Mouse (Mus musculus) kidney, postnatal 0 days (tissue): ENCODE measurements around the gene Hsd17b14. TPM values are rescaled to one million over a fixed set of nuclear protein-coding genes. Genes with fewer than 3 reads are reported as not detected.
"Not testable (repeated sequence)": the region's sequence is repeated elsewhere in the genome, so short reads cannot be mapped to it uniquely, and the experiment has no call there.

Experiments used
- ATAC-seq: fragments of 200-750 bp; cut with Nextera tagmentation; replicated peaks from 2 replicates; pipeline ENCODE4 v1.8.0; 2017; ENCODE audit warnings: low read depth, moderate number of reproducible peaks, moderate TSS enrichment, moderate library complexity; ENCODE audit not compliant: low FRiP score
- DNase-seq: peaks from one replicate; pipeline ENCODE4 v3.0.0-alpha.2; 2016; ENCODE audit warnings: low spot score
- H3K27ac ChIP-seq: fragments of 300-500 bp; sonication (generic); 2 replicates; pipeline ENCODE4 v1.5.1; 2014; ENCODE audit warnings: mild to moderate bottlenecking
- H3K27me3 ChIP-seq: fragments of 300-500 bp; sonication (generic); 2 replicates; pipeline ENCODE4 v1.6.1; 2014; ENCODE audit warnings: low read length, mixed read lengths; ENCODE audit not compliant: insufficient read depth
- H3K36me3 ChIP-seq: fragments of 300-500 bp; sonication (generic); 2 replicates; pipeline ENCODE4 v1.6.1; 2014; ENCODE audit warnings: low read length, mixed read lengths; ENCODE audit not compliant: insufficient read depth
- H3K4me1 ChIP-seq: fragments of 300-500 bp; sonication (generic); replicated peaks from 2 replicates; pipeline ENCODE4 v1.6.1; 2014; ENCODE audit warnings: antibody characterized with exemption, low read length, mixed read lengths; ENCODE audit not compliant: insufficient read depth
- H3K4me2 ChIP-seq: fragments of 300-500 bp; sonication (generic); 2 replicates; pipeline ENCODE4 v1.6.1; 2014; ENCODE audit warnings: mild to moderate bottlenecking, low read length, moderate library complexity, mixed read lengths
- H3K4me3 ChIP-seq: fragments of 300-500 bp; sonication (generic); replicated peaks from 2 replicates; pipeline ENCODE4 v1.5.1; 2014; ENCODE audit warnings: low read depth, low read length
- H3K9ac ChIP-seq: fragments of 300-500 bp; sonication (generic); 2 replicates; pipeline ENCODE4 v1.6.1; 2014; ENCODE audit warnings: low read depth, low read length
- H3K9me3 ChIP-seq: fragments of 300-500 bp; sonication (generic); replicated peaks from 2 replicates; pipeline ENCODE4 v1.6.1; 2016; ENCODE audit warnings: low read length, inconsistent platforms, mixed read lengths
- CTCF ChIP-seq: IDR thresholded peaks from 2 replicates; pipeline ENCODE4 v1.5.1; 2016; ENCODE audit warnings: antibody characterized with exemption, low read depth, mild to moderate bottlenecking, moderate library complexity
- WGBS: fragments of 180-500 bp; shearing (Covaris S2); extraction: QIAGEN DNeasy Blood & Tissue Kit; methylation state at CpG from one replicate; pipeline ENCODE4 v1.1.7; 2014; 5-methylcytosine and 5-hydroxymethylcytosine counted together
- polyA plus RNA-seq: library from polyadenylated mRNA; unstranded; fragments of >200 nt; fragmentation: Nextera tagmentation; extraction: Ambion mirVana; gene quantifications from 2 replicates; pipeline ENCODE4 v1.2.1, GENCODE M21; 2015

Gene Hsd17b14
- polyA plus RNA-seq, 1 experiment from 2014 or later: 20.5 TPM

GRCm38 (mm10) chr7:45526474-45527120 is 28.1 kb upstream of the Hsd17b14 start:
- Histone ChIP-seq H3K36me3 (0 out of 2 replicates have a peak, but pooled peaks cover 8% of the 10 kb centered on the region), H3K9me3 (no peaks in the 10 kb centered on the region), H3K4me1 (peaks cover 39% of the 10 kb centered on the region), H3K27me3 (no peaks in the 10 kb centered on the region), H3K4me3 (peak overlapping the region; percentile 84), H3K9ac (peak overlapping the region; percentile 93; the same call in 1 of the 2 replicates), H3K27ac (peak overlapping the region; percentile 97), H3K4me2 (peak overlapping the region; percentile 90)
- ATAC-seq (no peak), DNase-seq (no peak)
- 23% methylated on average over 7 of the region's 7 CpGs for WGBS
- TF ChIP-seq CTCF: peak; percentile 41

GRCm38 (mm10) chr7:45527169-45527568 is 27.5 kb upstream of the Hsd17b14 start:
- peaks cover 39% of the 10 kb centered on the region for H3K4me1 ChIP-seq
- WGBS: 93% methylated on average over 6 of the region's 6 CpGs
- H3K4me2 ChIP-seq, H3K9me3 ChIP-seq, H3K9ac ChIP-seq, ATAC-seq, H3K27me3 ChIP-seq, H3K27ac ChIP-seq, H3K36me3 ChIP-seq, H3K4me3 ChIP-seq, DNase-seq: not testable (repeated sequence)

GRCm38 (mm10) chr7:45529461-45529860 is 25.2 kb upstream of the Hsd17b14 start:
- Histone ChIP-seq H3K4me1 (peaks cover 21% of the 10 kb centered on the region), H3K36me3 (no peaks in the 10 kb centered on the region), H3K9me3 (no peaks in the 10 kb centered on the region), H3K27me3 (no peaks in the 10 kb centered on the region), H3K4me3 (no peak overlapping the region), H3K27ac (peak overlapping the region; percentile 52), H3K4me2 (peak overlapping the region; percentile 43), H3K9ac (no peak overlapping the region)
- TF ChIP-seq CTCF: no peak
- DNase-seq: peak; percentile 72
- no peak for ATAC-seq
- 7% methylated on average over 6 of the region's 6 CpGs for WGBS

DNA sequence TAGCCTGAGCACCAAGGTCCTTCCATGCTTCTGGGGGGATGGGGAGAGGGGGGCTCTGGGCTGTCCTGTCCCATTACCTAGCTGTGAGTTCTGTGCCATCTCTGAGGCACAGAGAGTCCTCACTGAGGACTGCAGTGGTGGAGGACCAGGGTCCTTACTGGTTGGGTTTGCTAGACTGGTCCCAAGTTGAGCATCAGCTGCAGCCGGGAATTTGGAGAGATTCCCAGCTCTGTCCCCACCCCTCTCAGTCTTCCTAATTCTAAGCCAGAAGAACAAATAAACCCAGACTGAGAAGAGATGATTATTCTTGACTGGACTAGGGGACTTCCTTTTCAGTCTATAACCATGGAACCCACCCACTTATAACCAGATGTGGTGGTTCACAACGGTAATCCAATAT is 24.1 kb upstream of the Hsd17b14 start:
- H3K4me2 ChIP-seq: peak overlapping the region; percentile 43

GRCm38 (mm10) chr7:45535676-45536075 is 19.0 kb upstream of the Hsd17b14 start:
- H3K4me2 ChIP-seq: no peak overlapping the region
- H3K4me1 ChIP-seq: peaks cover 5% of the 10 kb centered on the region
- 80% methylated on average over 1 of the region's 1 CpGs for WGBS
- no peaks in the 10 kb centered on the region for H3K36me3 ChIP-seq
- no peaks in the 10 kb centered on the region for H3K9me3 ChIP-seq
- H3K4me3 ChIP-seq: no peak overlapping the region
- TF ChIP-seq CTCF: no peak; the same call in 1 of the 2 replicates
- H3K27ac ChIP-seq: no peak overlapping the region
- no peaks in the 10 kb centered on the region for H3K27me3 ChIP-seq
- ATAC-seq (no peak), DNase-seq (no peak)
- H3K9ac ChIP-seq: no peak overlapping the region

More for the DNA sequence above, 24.1 kb upstream of the Hsd17b14 start:
- DNase-seq (no peak), ATAC-seq (no peak)
- Histone ChIP-seq H3K36me3 (no peaks in the 10 kb centered on the region), H3K27ac (peak overlapping the region; percentile 50; the same call in 1 of the 2 replicates), H3K4me1 (peaks cover 12% of the 10 kb centered on the region), H3K27me3 (no peaks in the 10 kb centered on the region), H3K9ac (no peak overlapping the region), H3K9me3 (no peaks in the 10 kb centered on the region), H3K4me3 (no peak overlapping the region)
- no peak for TF ChIP-seq CTCF
- WGBS: 49% methylated on average over 2 of the region's 2 CpGs

DNA sequence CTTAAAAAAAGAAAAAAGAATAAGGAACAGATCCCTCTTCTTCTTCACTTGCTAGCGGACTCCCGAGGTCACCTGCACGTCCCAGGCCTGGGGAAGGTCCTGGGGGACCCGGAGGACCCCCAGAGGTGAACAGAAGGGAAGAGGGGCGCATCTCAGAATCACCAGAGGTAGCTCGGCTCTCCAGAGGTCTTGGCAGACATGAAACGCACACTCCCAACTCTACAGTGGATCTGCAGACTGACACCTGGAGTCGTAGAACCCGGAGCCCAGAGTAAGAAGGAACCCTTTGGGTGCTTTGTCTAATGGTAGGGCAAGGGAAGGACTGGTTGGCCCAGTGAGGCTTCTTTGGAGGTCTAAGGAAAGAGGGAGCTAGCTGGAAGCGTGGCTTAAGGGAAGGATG is 17.1 kb upstream of the Hsd17b14 start:
- Histone ChIP-seq H3K9ac (peak overlapping the region; percentile 52; the same call in 1 of the 2 replicates), H3K36me3 (no peaks in the 10 kb centered on the region), H3K4me2 (peak overlapping the region; percentile 82), H3K9me3 (no peaks in the 10 kb centered on the region), H3K27ac (no peak overlapping the region), H3K4me3 (no peak overlapping the region), H3K4me1 (peaks cover 5% of the 10 kb centered on the region), H3K27me3 (no peaks in the 10 kb centered on the region)
- WGBS: 80% methylated on average over 10 of the region's 10 CpGs
- no peak for TF ChIP-seq CTCF
- DNase-seq (no peak), ATAC-seq (no peak)
